Mouse (Mus musculus): ENCODE measurements around the gene Pmvk. TPM values are rescaled to one million over a fixed set of nuclear protein-coding genes. Genes with fewer than 3 reads are reported as not detected.

The Pmvk gene
- polyA plus RNA-seq, 1 experiment from 2014 or later, result 74.5 TPM

- Histone ChIP-seq H3K4me3 (ENCODE audit: low read depth, low read length) (no peak overlapping the region), H3K4me2 (ENCODE audit: low read depth) (no peak overlapping the region), H3K36me3 (ENCODE audit: control insufficient read depth, insufficient read depth, low read length) (no peaks in the 10 kb centered on the region), H3K27ac (ENCODE audit: low read depth, low read length) (no peak overlapping the region), H3K4me1 (ENCODE audit: control insufficient read depth, insufficient read depth, low read length) (peaks cover 6% of the 10 kb centered on the region), H3K9ac (ENCODE audit: low read length) (no peak overlapping the region), H3K9me3 (ENCODE audit: control insufficient read depth, low read length) (no peaks in the 10 kb centered on the region), H3K27me3 (ENCODE audit: control insufficient read depth, insufficient read depth, low read length) (no peaks in the 10 kb centered on the region)
- DNase-seq (ENCODE audit: low spot score) (peak; percentile 85), ATAC-seq (ENCODE audit: insufficient read depth, low FRiP score, low TSS enrichment) (no peak)
- 39% methylated on average over 10 of the region's 10 CpGs for WGBS
Measured at GRCm38 (mm10) chr3:89456726-89457665, 2.7 kb downstream of the Pmvk start.

- H3K27ac ChIP-seq (ENCODE audit: low read depth, low read length), result no peak overlapping the region
- H3K4me1 ChIP-seq (ENCODE audit: control insufficient read depth, insufficient read depth, low read length), result peaks cover 6% of the 10 kb centered on the region
- no peaks in the 10 kb centered on the region for H3K36me3 ChIP-seq (ENCODE audit: control insufficient read depth, insufficient read depth, low read length)
- H3K4me2 ChIP-seq (ENCODE audit: low read depth), result no peak overlapping the region
- ATAC-seq (ENCODE audit: insufficient read depth, low FRiP score, low TSS enrichment) (0 out of 2 replicates have a peak, but pooled peaks have one; percentile 14), DNase-seq (ENCODE audit: low spot score) (no peak)
- 48% methylated on average over 13 of the region's 13 CpGs for WGBS
- no peak overlapping the region for H3K9ac ChIP-seq (ENCODE audit: low read length)
- no peak overlapping the region; the same call in 1 of the 2 replicates for H3K4me3 ChIP-seq (ENCODE audit: low read depth, low read length)
- H3K27me3 ChIP-seq (ENCODE audit: control insufficient read depth, insufficient read depth, low read length), result no peaks in the 10 kb centered on the region
- no peaks in the 10 kb centered on the region for H3K9me3 ChIP-seq (ENCODE audit: control insufficient read depth, low read length)
Measured at GRCm38 (mm10) chr3:89458372-89458964, 4.1 kb downstream of the Pmvk start.

GRCm38 (mm10) chr3:89458965-89459807, 4.8 kb downstream of the Pmvk start:
- H3K4me1 ChIP-seq (ENCODE audit: control insufficient read depth, insufficient read depth, low read length), result peaks cover 6% of the 10 kb centered on the region
- H3K9me3 ChIP-seq (ENCODE audit: control insufficient read depth, low read length), result no peaks in the 10 kb centered on the region
- no peaks in the 10 kb centered on the region for H3K36me3 ChIP-seq (ENCODE audit: control insufficient read depth, insufficient read depth, low read length)
- H3K9ac ChIP-seq (ENCODE audit: low read length), result peak overlapping the region; percentile 75
- H3K4me3 ChIP-seq (ENCODE audit: low read depth, low read length), result peak overlapping the region; percentile 56
- DNase-seq (ENCODE audit: low spot score) (peak; percentile 90), ATAC-seq (ENCODE audit: insufficient read depth, low FRiP score, low TSS enrichment) (peak; percentile 82)
- H3K27ac ChIP-seq (ENCODE audit: low read depth, low read length), result peak overlapping the region; percentile 75
- H3K4me2 ChIP-seq (ENCODE audit: low read depth), result peak overlapping the region; percentile 74
- WGBS, result 2% methylated on average over 36 of the region's 36 CpGs
- H3K27me3 ChIP-seq (ENCODE audit: control insufficient read depth, insufficient read depth, low read length), result no peaks in the 10 kb centered on the region

- Histone ChIP-seq H3K4me2 (ENCODE audit: low read depth) (no peak overlapping the region), H3K4me1 (ENCODE audit: control insufficient read depth, insufficient read depth, low read length) (no peaks in the 10 kb centered on the region), H3K9ac (ENCODE audit: low read length) (no peak overlapping the region), H3K4me3 (ENCODE audit: low read depth, low read length) (no peak overlapping the region), H3K36me3 (ENCODE audit: control insufficient read depth, insufficient read depth, low read length) (no peaks in the 10 kb centered on the region; the same call in 1 of the 2 replicates), H3K27ac (ENCODE audit: low read depth, low read length) (no peak overlapping the region), H3K9me3 (ENCODE audit: control insufficient read depth, low read length) (no peaks in the 10 kb centered on the region), H3K27me3 (ENCODE audit: control insufficient read depth, insufficient read depth, low read length) (no peaks in the 10 kb centered on the region)
- 50% methylated on average over 4 of the region's 4 CpGs for WGBS
- DNase-seq (ENCODE audit: low spot score) (no peak), ATAC-seq (ENCODE audit: insufficient read depth, low FRiP score, low TSS enrichment) (no peak)
Measured at GRCm38 (mm10) chr3:89468268-89468667, 13.9 kb downstream of the Pmvk start.

GRCm38 (mm10) chr3:89472280-89472679, 17.9 kb downstream of the Pmvk start:
- H3K4me2 ChIP-seq (ENCODE audit: low read depth), result no peak overlapping the region
- H3K4me1 ChIP-seq (ENCODE audit: control insufficient read depth, insufficient read depth, low read length), result no peaks in the 10 kb centered on the region
- H3K36me3 ChIP-seq (ENCODE audit: control insufficient read depth, insufficient read depth, low read length), result no peaks in the 10 kb centered on the region; the same call in 1 of the 2 replicates
- ATAC-seq (ENCODE audit: insufficient read depth, low FRiP score, low TSS enrichment), result no peak
- no peak for DNase-seq (ENCODE audit: low spot score)
- no peaks in the 10 kb centered on the region for H3K9me3 ChIP-seq (ENCODE audit: control insufficient read depth, low read length)
- H3K27ac ChIP-seq (ENCODE audit: low read depth, low read length), result no peak overlapping the region
- H3K4me3 ChIP-seq (ENCODE audit: low read depth, low read length), result no peak overlapping the region
- H3K9ac ChIP-seq (ENCODE audit: low read length), result no peak overlapping the region
- 79% methylated on average over 7 of the region's 7 CpGs for WGBS
- no peaks in the 10 kb centered on the region for H3K27me3 ChIP-seq (ENCODE audit: control insufficient read depth, insufficient read depth, low read length)

GRCm38 (mm10) chr3:89473838-89474237, 19.5 kb downstream of the Pmvk start:
- DNase-seq (ENCODE audit: low spot score), result no peak
- WGBS, result 72% methylated on average over 6 of the region's 6 CpGs
- H3K4me3 ChIP-seq (ENCODE audit: low read depth, low read length), result no peak overlapping the region
- no peaks in the 10 kb centered on the region for H3K9me3 ChIP-seq (ENCODE audit: control insufficient read depth, low read length)
- H3K27me3 ChIP-seq (ENCODE audit: control insufficient read depth, insufficient read depth, low read length), result no peaks in the 10 kb centered on the region
- no peaks in the 10 kb centered on the region for H3K36me3 ChIP-seq (ENCODE audit: control insufficient read depth, insufficient read depth, low read length)
- no peak for ATAC-seq (ENCODE audit: insufficient read depth, low FRiP score, low TSS enrichment)
- no peak overlapping the region for H3K9ac ChIP-seq (ENCODE audit: low read length)
- no peaks in the 10 kb centered on the region for H3K4me1 ChIP-seq (ENCODE audit: control insufficient read depth, insufficient read depth, low read length)
- no peak overlapping the region for H3K4me2 ChIP-seq (ENCODE audit: low read depth)
- H3K27ac ChIP-seq (ENCODE audit: low read depth, low read length), result no peak overlapping the region

GRCm38 (mm10) chr3:89479055-89479454, 24.7 kb downstream of the Pmvk start:
- H3K4me3 ChIP-seq (ENCODE audit: low read depth, low read length), result no peak overlapping the region
- H3K36me3 ChIP-seq (ENCODE audit: control insufficient read depth, insufficient read depth, low read length), result no peaks in the 10 kb centered on the region
- no peaks in the 10 kb centered on the region for H3K27me3 ChIP-seq (ENCODE audit: control insufficient read depth, insufficient read depth, low read length)
- H3K9ac ChIP-seq (ENCODE audit: low read length), result no peak overlapping the region
- no peak overlapping the region for H3K4me2 ChIP-seq (ENCODE audit: low read depth)
- H3K4me1 ChIP-seq (ENCODE audit: control insufficient read depth, insufficient read depth, low read length), result no peaks in the 10 kb centered on the region
- ATAC-seq (ENCODE audit: insufficient read depth, low FRiP score, low TSS enrichment) (no peak), DNase-seq (ENCODE audit: low spot score) (no peak)
- no peak overlapping the region for H3K27ac ChIP-seq (ENCODE audit: low read depth, low read length)
- H3K9me3 ChIP-seq (ENCODE audit: control insufficient read depth, low read length), result no peaks in the 10 kb centered on the region
- 77% methylated on average over 6 of the region's 6 CpGs for WGBS

GRCm38 (mm10) chr3:89481488-89481887, 27.1 kb downstream of the Pmvk start:
- H3K4me2 ChIP-seq (ENCODE audit: low read depth), result no peak overlapping the region
- H3K27me3 ChIP-seq (ENCODE audit: control insufficient read depth, insufficient read depth, low read length), result no peaks in the 10 kb centered on the region
- no peak overlapping the region for H3K9ac ChIP-seq (ENCODE audit: low read length)
- no peaks in the 10 kb centered on the region for H3K9me3 ChIP-seq (ENCODE audit: control insufficient read depth, low read length)
- no peak overlapping the region for H3K27ac ChIP-seq (ENCODE audit: low read depth, low read length)
- no peaks in the 10 kb centered on the region for H3K4me1 ChIP-seq (ENCODE audit: control insufficient read depth, insufficient read depth, low read length)
- ATAC-seq (ENCODE audit: insufficient read depth, low FRiP score, low TSS enrichment) (no peak), DNase-seq (ENCODE audit: low spot score) (no peak)
- 47% methylated on average over 2 of the region's 2 CpGs for WGBS
- no peaks in the 10 kb centered on the region for H3K36me3 ChIP-seq (ENCODE audit: control insufficient read depth, insufficient read depth, low read length)
- no peak overlapping the region for H3K4me3 ChIP-seq (ENCODE audit: low read depth, low read length)
